ENCODE assay signal across 1 mouse cellular context in the genomic region with DNA sequence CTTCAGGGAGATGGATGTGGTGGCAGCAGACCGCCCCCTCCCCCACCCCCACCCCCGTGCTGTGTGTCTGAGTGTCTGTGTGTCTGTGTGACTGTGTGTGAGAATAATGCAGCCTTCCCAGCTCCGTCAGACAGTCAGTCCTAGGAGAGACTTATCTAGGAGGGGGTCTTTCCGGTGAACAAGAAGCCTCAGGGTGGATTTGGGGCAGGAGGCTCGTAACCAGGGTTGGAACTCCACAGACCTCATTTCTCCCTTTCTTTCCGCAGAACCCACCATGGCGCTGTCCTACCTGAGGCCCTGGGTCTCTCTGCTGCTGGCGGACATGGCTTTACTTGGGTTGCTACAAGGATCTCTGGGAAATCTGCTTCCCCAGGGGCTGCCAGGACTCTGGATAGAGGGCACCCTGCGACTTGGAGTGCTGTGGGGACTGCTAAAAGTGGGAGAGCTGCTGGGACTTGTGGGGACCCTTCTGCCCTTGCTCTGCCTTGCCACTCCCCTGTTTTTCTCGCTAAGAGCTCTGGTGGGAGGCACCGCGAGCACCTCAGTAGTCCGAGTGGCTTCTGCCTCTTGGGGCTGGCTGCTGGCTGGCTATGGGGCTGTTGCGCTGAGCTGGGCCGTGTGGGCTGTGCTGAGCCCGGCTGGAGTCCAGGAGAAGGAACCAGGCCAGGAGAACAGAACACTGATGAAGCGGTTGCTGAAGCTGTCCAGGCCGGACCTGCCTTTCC.
A peak's percentile ranks its signal among the peaks of the same experiment; 100 is the strongest.
TF ChIP-seq lines count a peak whose summit lies in the region.

No protein-coding gene starts in this region.

TF ChIP-seq in MEL, 35 proteins besides CTCF, POLR2A, EP300 and RAD21:
- TF ChIP-seq GATA1 (IDR thresholded peaks at IDR 0.05; ENCODE audit: low read depth, low read length) = no peak
- peak; percentile 39; the same call in 1 of the 2 replicates for TF ChIP-seq ZMIZ1 (IDR thresholded peaks at IDR 0.05; ENCODE audit: low read depth, low read length)
- TF ChIP-seq ETS1 (IDR thresholded peaks at IDR 0.05; ENCODE audit: low read depth, low read length) = 0 out of 2 replicates have a peak, but pooled peaks have one; percentile 38
- no peak for TF ChIP-seq MYB (IDR thresholded peaks at IDR 0.05; ENCODE audit: low read depth, low read length)
- TF ChIP-seq USF1 (IDR thresholded peaks at IDR 0.05; ENCODE audit: low read depth, low read length) = no peak
- peak; percentile 11; the same call in 1 of the 2 replicates for TF ChIP-seq MXI1 (IDR thresholded peaks at IDR 0.05; ENCODE audit: low read depth, low read length)
- no peak for TF ChIP-seq CHD1 (IDR thresholded peaks at IDR 0.05; ENCODE audit: low read depth, low read length)
- TF ChIP-seq USF2 (IDR thresholded peaks at IDR 0.05; ENCODE audit: borderline replicate concordance in 1 of 2, insufficient read depth in 1 of 2, low read depth in 1 of 2, low read length in 2 of 2) = no peak
- no peak; the same call in 1 of the 2 replicates for TF ChIP-seq NELFE (IDR thresholded peaks at IDR 0.05; ENCODE audit: low read depth, low read length)
